Mouse (Mus musculus) spleen, postnatal 14 days (tissue): ENCODE measurements around the gene Kdelr1.
"Not testable (repeated sequence)": the region's sequence is repeated elsewhere in the genome, so short reads cannot be mapped to it uniquely, and the experiment has no call there.

Source experiments
- DNase-seq, 2 experiments: peaks; one replicate each; pipeline ENCODE4 v3.0.0; 2021 to 2022; ENCODE audit warnings: low spot score in 2 of 2

Gene Kdelr1

DNA sequence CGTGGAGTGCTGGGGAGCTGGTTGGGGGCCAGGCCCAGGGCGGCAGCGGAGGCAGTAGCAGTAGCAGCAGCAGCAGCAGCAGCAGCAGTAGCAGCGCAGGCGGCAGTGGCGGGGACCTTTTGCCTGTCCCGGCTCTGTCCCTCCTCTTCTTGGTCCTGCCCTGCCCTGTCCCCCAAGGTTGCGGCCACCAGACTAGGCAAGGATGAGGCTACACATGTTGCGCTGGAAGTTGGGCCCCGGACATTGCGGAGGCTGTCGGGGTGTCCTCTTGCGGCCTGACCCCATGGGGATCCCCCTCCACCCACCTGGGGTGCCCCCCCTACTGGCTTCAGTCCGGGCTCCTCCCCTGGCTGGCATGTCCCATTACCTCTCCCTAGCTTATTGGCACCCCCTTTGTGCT is 2.8 kb upstream of the Kdelr1 start:
- no peak for DNase-seq

DNA sequence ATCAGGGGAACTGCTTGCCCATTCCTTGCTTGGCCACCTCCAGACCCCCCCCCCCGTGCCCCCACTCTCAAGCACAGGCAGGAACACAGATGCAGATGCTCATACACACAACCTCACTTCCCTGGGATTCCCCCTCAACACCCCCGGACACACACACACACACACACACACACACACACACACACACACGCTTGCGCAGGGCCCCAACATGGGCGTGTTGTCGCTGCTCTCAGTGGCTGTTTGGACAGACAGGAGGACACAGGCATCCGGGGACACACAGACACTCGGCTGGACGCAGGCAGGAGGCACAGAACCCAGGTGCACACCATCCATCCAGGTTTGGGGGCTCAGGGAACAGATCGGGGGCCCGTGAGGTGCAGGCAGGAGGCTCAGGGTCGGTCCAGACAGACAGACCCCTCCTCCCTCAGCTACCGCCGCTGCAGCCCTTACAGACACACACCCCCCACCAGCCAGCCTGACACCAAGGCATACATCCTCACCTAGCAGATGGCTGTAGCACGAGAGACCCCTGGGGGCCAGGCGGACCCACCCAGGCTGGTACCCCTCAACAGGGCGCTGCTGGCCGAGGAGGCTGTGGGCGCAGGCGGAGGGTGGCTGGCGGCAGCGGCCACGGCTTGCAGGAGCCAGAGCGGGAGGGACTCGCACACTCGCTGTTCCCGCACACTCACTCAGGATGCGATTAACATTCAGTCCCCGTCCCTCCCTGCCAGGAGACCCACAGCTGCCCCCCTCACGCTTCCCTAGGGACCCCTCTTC is 2.1 kb upstream of the Kdelr1 start:
- no peak for DNase-seq

DNA sequence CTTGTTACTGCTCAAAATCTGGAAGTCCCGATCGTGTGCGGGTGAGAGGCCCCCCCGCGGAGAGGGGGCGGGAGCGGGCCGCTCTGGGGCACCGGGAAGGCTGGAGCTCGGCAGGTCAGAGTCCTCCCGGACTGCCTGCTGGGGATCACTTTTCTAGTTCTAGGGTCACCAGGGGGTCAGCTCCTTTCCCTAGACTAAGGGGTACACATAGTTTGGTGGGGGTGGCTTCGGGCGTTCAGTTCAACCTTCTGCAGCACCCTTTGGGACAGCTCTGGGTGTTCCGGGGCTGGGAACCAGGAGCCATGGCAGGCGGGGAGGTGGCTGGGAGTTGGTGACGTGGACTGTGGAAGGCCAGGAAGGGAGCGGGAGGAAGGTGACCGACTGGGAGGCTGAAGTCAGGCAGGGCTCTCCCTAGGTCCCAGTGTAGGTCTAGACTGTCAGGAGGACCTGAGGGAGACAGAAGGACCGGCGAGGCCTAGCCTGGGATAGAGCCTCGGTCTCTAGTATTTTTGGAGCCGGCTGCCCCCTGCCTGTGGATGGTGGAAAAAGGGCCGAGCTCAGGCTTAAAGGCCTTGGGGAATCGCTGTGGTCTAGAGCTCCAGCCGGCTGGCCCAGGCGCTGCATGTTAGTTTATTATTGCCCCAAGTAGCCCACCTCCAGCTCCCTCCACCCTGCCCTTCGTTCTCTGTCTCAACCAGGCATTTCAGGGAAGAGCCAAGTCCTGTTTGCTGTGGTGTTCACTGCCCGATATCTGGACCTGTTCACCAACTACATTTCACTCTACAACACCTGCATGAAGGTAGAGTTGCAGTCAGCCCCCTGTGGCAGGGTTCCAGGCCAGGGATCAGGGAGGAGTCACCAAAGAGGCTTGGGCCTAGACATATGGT is 732 bp downstream of the Kdelr1 start:
- DNase-seq = peak; percentile 43 to 58

DNA sequence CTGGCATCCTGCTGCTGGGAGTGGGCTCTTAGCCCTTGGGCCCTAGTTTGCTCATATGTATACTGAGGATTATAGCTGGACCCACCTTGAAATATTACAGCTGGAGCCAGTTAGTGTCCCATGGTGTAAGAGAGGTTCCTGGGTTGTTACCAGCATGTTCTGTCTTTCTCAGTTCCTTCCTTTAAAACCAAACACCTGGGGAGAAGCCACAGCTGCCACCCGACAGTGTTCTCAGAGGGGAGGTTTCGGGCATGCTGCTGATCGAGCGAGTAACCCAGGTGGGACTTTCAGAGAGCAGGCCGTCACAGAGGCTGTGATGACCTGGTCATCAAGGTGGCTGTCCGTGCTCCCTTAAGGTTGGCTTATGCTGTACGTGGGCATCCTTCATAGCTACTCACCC is 4.3 kb downstream of the Kdelr1 start:
- no peak for DNase-seq

DNA sequence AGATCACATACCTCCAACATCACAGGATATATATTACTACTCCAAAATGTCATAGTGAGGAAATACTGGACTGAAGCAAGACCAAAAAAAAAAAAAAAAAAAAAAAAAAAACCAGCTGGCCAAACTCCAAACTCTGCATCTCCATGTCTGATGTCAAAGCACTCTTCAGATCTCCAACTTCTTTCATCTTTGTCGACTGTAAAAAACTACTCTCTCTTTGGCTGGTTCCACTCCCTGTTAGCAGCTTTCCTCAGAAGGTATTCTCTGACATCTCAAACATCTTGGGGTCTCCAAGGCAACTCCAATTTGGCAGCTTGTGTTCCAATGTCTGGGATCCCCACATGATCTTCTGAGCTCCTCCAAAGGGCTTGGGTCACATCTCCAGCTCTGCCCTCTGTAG is 5.7 kb downstream of the Kdelr1 start, which contains the start of gene Grin2d:
Grin2d (minus strand) TSS at position 101 of the 400 bp plus-strand sequence.
- not testable (repeated sequence) for DNase-seq

DNA sequence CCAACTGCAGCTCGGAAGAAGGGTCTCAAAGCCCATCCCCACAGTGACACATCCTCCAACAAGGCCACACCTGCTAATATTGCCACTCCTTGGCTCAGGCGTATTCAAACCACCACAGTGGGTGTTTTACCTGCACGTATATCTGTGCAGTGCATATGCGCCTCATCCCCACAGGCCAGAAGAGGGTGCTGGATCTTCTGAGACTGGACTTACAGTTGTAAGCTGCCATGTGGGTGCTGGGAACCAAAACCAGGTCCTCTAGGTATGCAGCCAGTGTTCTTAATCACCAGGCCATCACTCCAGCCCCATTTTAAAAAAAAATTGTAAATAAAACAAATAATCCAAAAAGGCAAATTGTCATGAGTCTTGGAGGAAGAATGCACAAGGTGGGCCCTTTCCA is 8.0 kb downstream of the Kdelr1 start:
- DNase-seq = no peak

DNA sequence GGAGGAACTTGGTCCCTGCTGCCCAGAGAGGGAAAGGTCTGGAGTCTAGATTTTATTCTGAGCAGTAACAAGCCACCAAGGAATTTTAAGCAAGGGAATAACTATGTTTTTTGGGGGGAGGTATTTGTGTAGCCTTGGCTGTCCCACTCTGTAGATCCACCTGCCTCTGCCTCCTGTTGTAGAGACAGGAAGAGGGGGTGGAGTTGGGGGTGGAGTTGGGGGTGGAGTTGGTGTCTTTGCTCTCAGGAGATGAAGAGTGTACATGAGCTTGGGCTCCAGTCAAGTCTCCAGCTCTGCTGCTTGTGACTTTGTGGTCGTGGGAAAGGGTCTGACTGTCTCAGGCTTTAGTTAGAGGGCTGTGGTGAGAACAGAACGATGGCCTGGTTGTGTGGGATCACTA is 8.4 kb downstream of the Kdelr1 start:
- DNase-seq = no peak

DNA sequence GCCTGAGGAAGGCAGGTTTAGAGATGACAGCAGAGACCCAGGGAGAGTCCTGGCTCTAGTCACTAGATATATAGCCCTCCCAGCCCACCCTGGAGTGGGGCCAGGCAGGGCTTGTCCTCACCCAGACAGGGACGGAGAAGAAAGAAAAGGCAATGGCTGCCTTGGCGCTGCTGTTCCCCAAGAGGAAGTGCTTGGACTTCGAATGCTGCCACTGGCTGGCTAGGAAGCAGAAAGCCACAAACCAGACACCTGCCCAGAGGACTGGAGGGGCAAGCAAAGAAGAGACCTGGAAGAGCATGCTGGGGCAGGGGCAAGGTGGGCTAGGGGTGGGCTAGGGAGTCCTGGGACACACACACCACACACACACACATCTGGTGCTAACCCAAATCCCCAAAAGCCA is 14.7 kb downstream of the Kdelr1 start:
- no peak for DNase-seq

DNA sequence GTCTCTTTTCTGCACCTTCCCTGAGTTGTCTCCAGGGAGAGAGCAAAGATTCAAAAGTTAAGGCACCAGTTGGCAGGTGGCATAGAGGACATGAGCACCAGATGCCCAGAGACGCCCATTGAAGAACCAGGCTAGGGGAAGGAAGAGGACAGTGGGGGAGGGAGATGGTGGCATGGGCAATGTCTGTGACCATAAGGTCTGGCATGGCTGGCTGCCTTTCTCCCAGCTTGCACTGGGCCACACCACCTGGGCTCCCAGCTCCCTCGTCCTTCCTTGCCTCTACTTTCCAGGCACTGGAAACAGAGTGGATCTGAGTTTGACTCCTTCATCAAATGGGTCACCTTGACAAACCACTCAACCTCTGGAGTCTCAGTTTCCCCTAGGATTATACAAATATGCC is 20.1 kb downstream of the Kdelr1 start:
- DNase-seq = no peak

DNA sequence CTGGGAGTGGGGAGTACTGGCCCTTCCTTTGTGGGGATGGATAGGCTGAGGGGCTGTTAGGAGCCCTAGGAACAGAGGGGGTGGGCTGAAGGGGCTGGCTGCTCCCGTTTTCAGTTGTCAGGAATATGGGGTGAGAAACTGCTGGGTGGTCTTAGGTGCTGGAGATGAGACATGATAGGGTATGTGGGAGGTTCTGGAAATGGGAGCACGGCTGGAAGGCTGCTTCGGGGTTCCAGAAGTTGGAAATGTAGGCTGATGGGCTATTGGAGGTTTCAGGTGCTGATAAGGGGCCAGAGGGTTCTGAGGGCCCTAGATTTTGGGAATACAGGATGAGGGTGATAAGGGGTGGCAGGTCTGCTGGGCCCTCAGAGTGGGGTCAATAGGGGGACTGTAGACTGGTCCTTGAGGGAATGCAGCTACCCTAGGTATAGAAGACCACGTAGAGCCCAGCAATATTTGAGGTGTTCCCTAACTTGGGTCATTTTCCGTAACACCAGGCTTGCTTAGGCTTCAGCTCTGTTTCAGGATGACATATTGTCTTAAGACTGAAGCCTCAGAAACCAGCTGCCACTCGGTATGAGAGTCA is 23.5 kb downstream of the Kdelr1 start:
- DNase-seq = no peak

DNA sequence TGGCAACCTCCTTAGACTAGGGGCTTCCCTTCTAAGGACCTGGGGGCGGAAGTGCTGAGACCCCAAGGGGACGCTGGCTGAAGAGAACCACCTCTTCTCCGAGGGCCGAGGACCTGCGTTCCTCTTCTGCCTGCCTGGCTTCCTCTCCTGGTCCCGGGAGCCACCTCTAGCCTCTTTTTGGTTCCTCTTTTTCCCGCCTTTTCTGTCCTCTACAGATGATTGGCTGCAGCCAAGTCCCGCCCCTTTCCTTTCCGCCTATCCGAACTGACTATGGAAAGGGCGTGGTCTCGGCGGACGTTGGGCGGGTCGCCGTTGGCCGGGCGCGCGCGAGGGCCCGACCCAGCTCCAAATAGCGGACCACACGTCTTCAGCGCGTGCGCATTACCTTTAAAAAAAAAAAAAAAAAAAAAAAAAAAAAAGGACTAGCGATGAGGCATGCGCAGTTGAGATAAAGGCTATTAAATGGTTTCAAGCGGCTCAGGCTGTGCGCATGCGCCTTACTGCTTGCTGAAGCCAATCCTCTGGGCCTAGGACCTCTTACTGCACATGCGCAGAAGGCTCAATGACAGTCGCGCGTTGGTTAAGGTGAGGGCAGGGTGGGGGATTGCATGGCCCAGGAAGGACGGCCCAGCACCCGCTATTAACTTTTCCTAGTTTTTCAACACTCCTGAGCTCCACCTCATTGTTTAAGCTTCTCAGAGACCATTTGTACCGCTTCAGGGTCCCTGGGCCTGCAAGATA is 24.1 kb downstream of the Kdelr1 start, which contains the start of the genes Syngr4 and Tmem143:
Syngr4 (minus strand) TSS at position 198 of the 741 bp plus-strand sequence.
Tmem143 (plus strand) TSS at position 425 of the 741 bp plus-strand sequence.
- peak; percentile 91 to 93 for DNase-seq

DNA sequence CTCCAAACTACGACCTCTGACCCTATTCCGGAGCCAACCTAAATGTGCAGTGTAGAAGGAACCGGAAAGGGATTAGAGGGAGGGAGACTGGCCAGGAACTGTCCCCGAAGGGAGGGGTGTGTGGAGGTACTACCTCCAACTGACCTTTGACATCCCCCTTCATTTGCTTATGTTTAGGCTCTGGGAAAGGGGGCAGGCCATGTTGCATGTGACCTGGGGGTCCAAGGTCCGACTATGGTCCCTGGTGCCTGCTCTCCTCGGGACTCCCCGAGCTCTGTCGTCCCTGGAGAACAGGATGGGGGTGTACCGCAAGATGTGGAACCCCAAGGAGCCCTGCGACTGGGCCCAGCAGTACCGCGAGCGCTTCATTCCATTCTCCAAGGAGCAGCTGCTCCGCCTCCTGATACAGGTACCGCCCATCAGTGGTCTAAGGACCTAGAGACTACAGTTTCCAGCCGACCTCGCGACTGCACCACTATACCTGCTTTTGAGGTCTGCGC is 24.7 kb downstream of the Kdelr1 start:
- peak in 1 of 2 experiments; percentile 46 for DNase-seq

DNA sequence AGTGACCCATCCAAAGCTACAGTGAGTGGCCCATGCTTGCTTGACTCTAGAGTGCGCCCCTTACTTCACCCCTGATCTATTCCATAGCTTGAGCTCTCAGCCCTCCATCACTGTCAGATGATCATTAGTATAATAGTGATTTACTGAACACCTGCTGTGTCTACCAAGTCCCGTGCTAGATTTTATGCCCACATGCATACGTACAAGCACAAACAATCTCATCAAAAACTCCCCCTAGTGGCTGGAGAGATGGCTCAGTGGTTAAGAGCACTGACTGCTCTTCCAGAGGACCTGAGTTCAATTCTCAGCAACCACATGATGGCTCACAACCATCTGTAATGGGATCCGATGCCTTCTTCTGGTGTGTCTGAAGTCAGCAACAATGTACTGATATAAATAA is 25.6 kb downstream of the Kdelr1 start:
- not testable (repeated sequence) for DNase-seq

DNA sequence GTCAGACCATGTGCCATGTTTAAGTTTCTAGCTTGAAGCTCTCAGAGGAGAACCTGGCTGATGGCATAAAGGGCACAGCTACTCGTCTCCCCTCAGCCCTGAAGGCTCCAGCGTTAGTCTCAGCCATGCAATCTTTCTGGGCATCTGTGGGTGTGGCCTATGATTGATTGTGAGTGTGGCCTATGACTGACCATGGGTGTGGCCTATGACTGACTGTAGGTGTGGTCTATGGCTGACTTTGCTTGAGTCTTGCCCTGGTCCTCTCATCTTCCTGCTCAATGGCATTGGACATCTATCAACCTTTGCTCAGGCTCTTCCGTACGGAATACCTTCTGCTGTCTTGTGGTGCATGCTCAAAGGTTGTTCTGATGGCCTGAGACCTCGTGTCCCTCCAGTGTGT is 29.0 kb downstream of the Kdelr1 start:
- DNase-seq = no peak

DNA sequence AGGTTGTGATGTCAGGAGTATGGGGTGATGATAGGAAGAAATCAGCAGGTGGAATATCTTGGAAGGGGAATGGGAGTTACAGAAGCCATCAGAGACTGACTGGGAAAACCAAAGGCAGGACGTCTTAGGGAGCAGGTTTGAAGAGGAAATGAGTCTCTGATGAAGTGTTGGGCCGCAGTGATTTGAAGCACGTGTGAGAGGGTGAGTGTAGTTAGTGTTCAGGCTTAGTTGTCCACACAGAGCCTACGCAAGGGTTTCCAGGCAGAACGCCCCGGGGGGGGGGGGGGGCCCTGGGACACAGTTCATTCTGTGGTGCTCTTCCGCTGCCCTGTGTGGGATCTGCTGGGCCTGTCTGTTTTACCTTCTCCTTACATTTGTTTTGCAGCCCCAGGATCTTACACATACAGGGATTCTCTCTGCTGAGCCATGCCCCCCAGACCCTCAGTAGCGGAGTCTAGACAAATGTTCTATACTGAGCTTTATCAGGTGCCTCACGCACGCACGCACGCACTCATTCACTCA is 30.0 kb downstream of the Kdelr1 start:
- no peak for DNase-seq

DNA sequence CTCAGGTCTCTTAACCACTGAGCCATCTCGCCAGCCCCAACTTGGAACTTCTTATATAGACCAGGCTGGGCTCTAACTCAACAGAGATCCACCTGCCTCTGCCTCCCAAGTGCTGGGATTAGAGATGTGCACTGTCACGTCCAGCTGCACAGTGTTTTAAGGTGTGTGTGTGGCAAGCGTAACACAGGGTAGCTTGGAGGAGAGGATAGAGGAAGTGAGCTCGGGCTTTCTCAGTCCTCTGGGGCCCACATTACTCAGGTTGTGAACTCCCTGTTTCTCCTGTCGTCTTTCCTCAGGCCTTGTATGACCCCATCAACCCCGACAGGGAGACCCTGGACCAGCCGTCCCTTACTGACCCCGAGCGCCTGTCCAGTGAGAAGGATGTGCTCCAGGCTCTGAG is 34.0 kb downstream of the Kdelr1 start:
- no peak for DNase-seq

DNA sequence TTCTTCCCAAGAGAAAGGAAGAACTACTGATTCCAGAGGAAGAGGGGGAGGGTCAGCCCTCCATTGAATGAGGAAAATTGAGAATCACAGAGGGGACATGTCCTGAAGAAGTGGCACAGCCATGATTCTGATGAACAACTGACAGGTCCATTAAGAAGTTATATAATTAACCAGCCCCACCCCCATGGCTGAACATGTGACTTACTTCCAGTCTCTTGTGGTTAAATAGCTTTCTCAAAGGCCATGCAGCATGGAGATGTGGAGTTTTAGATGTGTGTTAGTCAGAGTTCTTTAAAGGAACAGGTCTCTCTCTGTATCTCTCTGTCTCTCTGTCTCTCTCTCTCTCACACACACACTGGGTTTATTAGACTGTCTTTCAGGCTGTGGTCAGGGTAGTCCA is 35.8 kb downstream of the Kdelr1 start:
- no peak for DNase-seq

DNA sequence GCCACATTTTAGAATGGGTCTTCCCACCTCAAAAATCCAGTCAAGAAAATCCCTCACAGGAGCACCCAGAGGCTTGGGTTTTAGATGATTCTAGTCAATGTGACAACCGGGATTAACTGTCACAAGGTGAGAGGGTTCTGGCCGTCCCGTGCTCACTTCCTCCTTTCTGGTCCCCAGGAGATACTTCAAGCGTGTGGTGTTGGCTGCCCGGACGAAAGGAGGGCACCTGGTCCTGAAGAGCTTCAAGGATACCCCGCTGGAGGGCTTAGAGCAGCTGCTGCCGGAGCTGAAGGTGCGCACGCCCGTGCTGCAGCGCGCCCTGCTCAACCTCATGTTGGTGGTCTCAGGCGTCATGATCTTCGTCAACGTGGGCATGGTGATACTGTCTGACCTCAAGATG is 36.6 kb downstream of the Kdelr1 start:
- no peak for DNase-seq

DNA sequence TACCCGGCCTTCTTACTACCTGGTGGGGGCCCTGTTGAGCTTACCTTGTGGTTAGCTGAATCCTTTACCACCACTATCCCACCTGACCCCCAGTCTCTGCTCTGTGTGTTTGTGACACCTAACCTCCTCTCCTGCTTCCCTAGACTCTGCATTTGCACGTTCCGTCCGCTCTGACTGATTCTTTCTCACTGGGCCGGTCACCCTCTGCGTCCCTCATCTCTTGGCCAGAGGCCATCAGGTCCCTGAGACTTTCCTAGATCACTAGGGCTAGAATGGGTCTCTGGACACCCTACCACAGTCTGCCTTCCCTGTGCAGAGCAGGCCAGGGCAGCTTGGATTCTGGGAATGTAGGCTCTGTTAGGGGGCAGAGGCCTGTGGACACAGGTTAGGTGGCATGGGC is 41.5 kb downstream of the Kdelr1 start:
- no peak for DNase-seq

DNA sequence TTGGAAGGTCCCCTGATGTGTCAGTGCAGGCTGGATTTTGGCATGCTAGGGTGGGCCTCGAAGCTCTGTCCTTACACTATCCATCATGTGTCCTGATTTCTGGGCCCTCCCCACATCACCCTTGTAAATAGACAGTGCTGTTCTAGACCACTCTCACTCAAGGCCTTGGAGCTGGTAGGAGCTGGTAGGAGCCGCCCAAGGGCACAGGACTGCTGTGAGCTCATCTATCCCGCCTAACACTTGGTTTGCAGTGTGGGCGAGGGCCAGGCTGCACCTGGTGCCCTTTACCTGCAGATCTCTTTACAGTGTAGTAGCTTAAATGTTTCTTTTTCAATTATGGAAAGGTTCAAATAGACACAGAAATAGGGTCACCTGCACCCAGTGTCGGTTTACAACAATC is 42.4 kb downstream of the Kdelr1 start:
- no peak for DNase-seq
